Mouse (Mus musculus): ENCODE data around the gene Slc8a2. TPM values are rescaled to one million over a fixed set of nuclear protein-coding genes. Genes with fewer than 3 reads are reported as not detected.

The Slc8a2 gene
- polyA plus RNA-seq, 1 experiment, result 124 TPM

- DNase-seq (ENCODE audit: extremely low spot score in 1 of 2, low spot score in 1 of 2), result peak; percentile 83 to 95
Measured at GRCm38 (mm10) chr7:16119569-16120261, 9.9 kb upstream of the Slc8a2 start, which contains the start of gene Kptn. Kptn (plus strand) TSS chr7:16119895.

GRCm38 (mm10) chr7:16120262-16120600 lies 9.4 kb upstream of the Slc8a2 start:
- DNase-seq (ENCODE audit: extremely low spot score in 1 of 2, low spot score in 1 of 2), result no peak

- no peak for DNase-seq (ENCODE audit: extremely low spot score in 1 of 2, low spot score in 1 of 2)
Measured at GRCm38 (mm10) chr7:16125829-16126228, 3.8 kb upstream of the Slc8a2 start.

- DNase-seq (ENCODE audit: extremely low spot score in 1 of 2, low spot score in 1 of 2), result no peak
Measured at GRCm38 (mm10) chr7:16128344-16128743, 1.3 kb upstream of the Slc8a2 start.

GRCm38 (mm10) chr7:16128899-16129298 lies 727 bp upstream of the Slc8a2 start:
- no peak for DNase-seq (ENCODE audit: extremely low spot score in 1 of 2, low spot score in 1 of 2)

GRCm38 (mm10) chr7:16129846-16130691 lies 443 bp downstream of the Slc8a2 start:
- DNase-seq (ENCODE audit: extremely low spot score in 1 of 2, low spot score in 1 of 2), result peak in 1 of 2 experiments; percentile 57

- DNase-seq (ENCODE audit: extremely low spot score in 1 of 2, low spot score in 1 of 2), result peak in 1 of 2 experiments; percentile 63
Measured at GRCm38 (mm10) chr7:16130956-16131634, 1.5 kb downstream of the Slc8a2 start.

GRCm38 (mm10) chr7:16132161-16132581 lies 2.5 kb downstream of the Slc8a2 start:
- DNase-seq (ENCODE audit: extremely low spot score in 1 of 2, low spot score in 1 of 2), result peak in 1 of 2 experiments; percentile 68

GRCm38 (mm10) chr7:16132926-16133325 lies 3.3 kb downstream of the Slc8a2 start:
- DNase-seq (ENCODE audit: extremely low spot score in 1 of 2, low spot score in 1 of 2), result no peak

GRCm38 (mm10) chr7:16133691-16134090 lies 4.1 kb downstream of the Slc8a2 start:
- DNase-seq (ENCODE audit: extremely low spot score in 1 of 2, low spot score in 1 of 2), result no peak

- no peak for DNase-seq (ENCODE audit: extremely low spot score in 1 of 2, low spot score in 1 of 2)
Measured at GRCm38 (mm10) chr7:16134951-16135392, 5.3 kb downstream of the Slc8a2 start.

- DNase-seq (ENCODE audit: extremely low spot score in 1 of 2, low spot score in 1 of 2), result peak in 1 of 2 experiments; percentile 74
Measured at GRCm38 (mm10) chr7:16146489-16147410, 17.1 kb downstream of the Slc8a2 start.

- DNase-seq (ENCODE audit: extremely low spot score in 1 of 2, low spot score in 1 of 2), result no peak
Measured at GRCm38 (mm10) chr7:16147643-16148042, 18.0 kb downstream of the Slc8a2 start.

GRCm38 (mm10) chr7:16149241-16149640 lies 19.6 kb downstream of the Slc8a2 start:
- DNase-seq (ENCODE audit: extremely low spot score in 1 of 2, low spot score in 1 of 2), result peak; percentile 89 to 95

GRCm38 (mm10) chr7:16150191-16151145 lies 20.8 kb downstream of the Slc8a2 start:
- no peak for DNase-seq (ENCODE audit: extremely low spot score in 1 of 2, low spot score in 1 of 2)

- peak in 1 of 2 experiments; percentile 80 for DNase-seq (ENCODE audit: extremely low spot score in 1 of 2, low spot score in 1 of 2)
Measured at GRCm38 (mm10) chr7:16153522-16153921, 23.9 kb downstream of the Slc8a2 start.

GRCm38 (mm10) chr7:16155132-16155872 lies 25.7 kb downstream of the Slc8a2 start:
- DNase-seq (ENCODE audit: extremely low spot score in 1 of 2, low spot score in 1 of 2), result peak in 1 of 2 experiments; percentile 72

GRCm38 (mm10) chr7:16156105-16156714 lies 26.6 kb downstream of the Slc8a2 start:
- no peak for DNase-seq (ENCODE audit: extremely low spot score in 1 of 2, low spot score in 1 of 2)

Data from frontal cortex, adult 2 months (tissue).